Mouse (Mus musculus) C2C12 (cell line): ENCODE measurements around the gene Mtm1.

Experiments used
- CEBPB ChIP-seq: IDR thresholded peaks from one replicate; pipeline ENCODE4 v1.6.1; 2011; ENCODE audit warnings: low read depth, mild to moderate bottlenecking, control low read depth, moderate library complexity
- CTCF ChIP-seq: IDR thresholded peaks from one replicate; pipeline ENCODE4 v1.5.1; 2011; ENCODE audit not compliant: control insufficient read depth, insufficient read depth, insufficient read length
- FOSL1 ChIP-seq: IDR thresholded peaks from one replicate; pipeline ENCODE4 v1.8.0; 2011; ENCODE audit warnings: mild to moderate bottlenecking, low read length; ENCODE audit not compliant: poor library complexity, insufficient read depth, severe bottlenecking
- MAX ChIP-seq: IDR thresholded peaks from one replicate; pipeline ENCODE4 v1.6.1; 2011; ENCODE audit warnings: mild to moderate bottlenecking, control low read depth
- MYOD1 ChIP-seq: IDR thresholded peaks from one replicate; pipeline ENCODE4 v1.6.1; 2011; ENCODE audit warnings: low read depth; ENCODE audit not compliant: control insufficient read depth, insufficient read length
- USF1 ChIP-seq: IDR thresholded peaks from one replicate; pipeline ENCODE4 v1.6.1; 2011; ENCODE audit warnings: low read depth, mild to moderate bottlenecking, control low read depth, moderate library complexity

- TF ChIP-seq CTCF (no peak), USF1 (no peak), MAX (no peak), MYOD1 (no peak), CEBPB (no peak), FOSL1 (no peak)
Measured at GRCm38 (mm10) chrX:71216879-71217278, 6.3 kb downstream of the Mtm1 start.
